Mouse (Mus musculus) intestine, embryonic 16.5 days (tissue): ENCODE data around the gene Ms4a7. TPM values are rescaled to one million over a fixed set of nuclear protein-coding genes. Genes with fewer than 3 reads are reported as not detected.
A peak's percentile ranks its signal among the peaks of the same experiment; 100 is the strongest.
"Not testable (repeated sequence)": the region's sequence is repeated elsewhere in the genome, so short reads cannot be mapped to it uniquely, and the experiment has no call there.

Source experiments
- ATAC-seq: fragments of 200-750 bp; cut with Nextera tagmentation; 2 replicates; pipeline ENCODE4 v1.8.0; 2017; ENCODE audit warnings: moderate TSS enrichment, moderate library complexity
- H3K27ac ChIP-seq: fragments of 300-500 bp; sonication (generic); 2 replicates; pipeline ENCODE4 v1.5.1; 2014; ENCODE audit warnings: mild to moderate bottlenecking, low read length
- H3K27me3 ChIP-seq: fragments of 300-500 bp; sonication (generic); replicated peaks from 2 replicates; pipeline ENCODE4 v1.6.1; 2014; ENCODE audit warnings: low read length, control low read depth, mixed read lengths; ENCODE audit not compliant: control insufficient read depth, insufficient read depth
- H3K36me3 ChIP-seq: fragments of 300-500 bp; sonication (generic); 2 replicates; pipeline ENCODE4 v1.6.1; 2014; ENCODE audit warnings: low read length, control low read depth; ENCODE audit not compliant: control insufficient read depth, insufficient read depth
- H3K4me1 ChIP-seq: fragments of 300-500 bp; sonication (generic); 2 replicates; pipeline ENCODE4 v1.6.1; 2014; ENCODE audit warnings: low read length, control low read depth, mixed read lengths; ENCODE audit not compliant: control insufficient read depth, insufficient read depth
- H3K4me2 ChIP-seq: fragments of 300-500 bp; sonication (generic); 2 replicates; pipeline ENCODE4 v1.6.1; 2014; ENCODE audit warnings: low read depth, low read length, control low read depth
- H3K4me3 ChIP-seq: fragments of 300-500 bp; sonication (generic); 2 replicates; pipeline ENCODE4 v1.5.1; 2014; ENCODE audit warnings: mild to moderate bottlenecking, low read length
- H3K9ac ChIP-seq: fragments of 300-500 bp; sonication (generic); 2 replicates; pipeline ENCODE4 v1.6.1; 2014; ENCODE audit warnings: low read depth, low read length
- H3K9me3 ChIP-seq: fragments of 300-500 bp; sonication (generic); 2 replicates; pipeline ENCODE4 v1.6.1; 2016; ENCODE audit warnings: low read length, control low read depth; ENCODE audit not compliant: control insufficient read depth
- WGBS: fragments of 180-500 bp; shearing (Covaris S2); extraction: QIAGEN DNeasy Blood & Tissue Kit; methylation state at CpG from one replicate; pipeline ENCODE4 v1.1.7; 2014; 5-methylcytosine and 5-hydroxymethylcytosine counted together
- polyA plus RNA-seq: library from polyadenylated mRNA; unstranded; fragments of >200 nt; fragmentation: Nextera tagmentation; extraction: Ambion mirVana; gene quantifications from 2 replicates; pipeline ENCODE4 v1.2.1, GENCODE M21; 2015

Ms4a7 gene
- polyA plus RNA-seq, 1 experiment from 2014 or later = 3.9 TPM

GRCm38 (mm10) chr19:11343992-11344391 lies 8.0 kb upstream of the Ms4a7 start:
- no peak overlapping the region for H3K9ac ChIP-seq
- H3K9me3 ChIP-seq = no peaks in the 10 kb centered on the region
- H3K4me2 ChIP-seq = no peak overlapping the region
- H3K4me3 ChIP-seq = no peak overlapping the region
- no peaks in the 10 kb centered on the region for H3K4me1 ChIP-seq
- H3K27ac ChIP-seq = no peak overlapping the region
- ATAC-seq = no peak
- H3K27me3 ChIP-seq = no peaks in the 10 kb centered on the region
- H3K36me3 ChIP-seq = no peaks in the 10 kb centered on the region

DNA sequence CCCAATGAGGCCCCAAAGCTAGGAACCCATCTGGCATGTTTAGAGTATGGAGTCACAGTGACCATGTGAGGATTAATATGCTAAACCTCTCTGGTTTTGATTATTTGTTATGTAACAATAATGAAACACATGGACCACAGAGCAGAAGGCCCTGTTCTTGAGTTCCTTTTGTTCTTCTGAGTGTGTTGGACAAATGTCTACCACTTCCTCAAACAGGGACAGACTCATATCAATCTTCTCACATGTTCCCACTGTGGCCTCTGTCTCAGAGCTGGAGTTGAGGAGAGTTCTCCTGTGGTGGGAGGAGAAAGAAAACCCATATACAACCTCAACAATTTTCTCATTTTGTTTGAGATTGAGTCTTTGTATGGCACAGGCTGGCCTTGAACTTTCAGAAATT lies 7.2 kb upstream of the Ms4a7 start:
- H3K27ac ChIP-seq = no peak overlapping the region
- no peak overlapping the region for H3K9ac ChIP-seq
- no peak overlapping the region for H3K4me3 ChIP-seq
- no peak overlapping the region for H3K4me2 ChIP-seq
- no peaks in the 10 kb centered on the region for H3K4me1 ChIP-seq
- H3K27me3 ChIP-seq = no peaks in the 10 kb centered on the region
- no peak for ATAC-seq
- no peaks in the 10 kb centered on the region for H3K36me3 ChIP-seq
- no peaks in the 10 kb centered on the region for H3K9me3 ChIP-seq

- Histone ChIP-seq H3K27me3 (no peaks in the 10 kb centered on the region), H3K27ac (no peak overlapping the region), H3K4me1 (no peaks in the 10 kb centered on the region), H3K9ac (no peak overlapping the region), H3K4me2 (no peak overlapping the region), H3K36me3 (no peaks in the 10 kb centered on the region), H3K9me3 (no peaks in the 10 kb centered on the region), H3K4me3 (no peak overlapping the region)
- no peak for ATAC-seq
- WGBS = 89% methylated on average over 1 of the region's 1 CpGs
Observed at GRCm38 (mm10) chr19:11321123-11321522, 14.8 kb downstream of the Ms4a7 start.

DNA sequence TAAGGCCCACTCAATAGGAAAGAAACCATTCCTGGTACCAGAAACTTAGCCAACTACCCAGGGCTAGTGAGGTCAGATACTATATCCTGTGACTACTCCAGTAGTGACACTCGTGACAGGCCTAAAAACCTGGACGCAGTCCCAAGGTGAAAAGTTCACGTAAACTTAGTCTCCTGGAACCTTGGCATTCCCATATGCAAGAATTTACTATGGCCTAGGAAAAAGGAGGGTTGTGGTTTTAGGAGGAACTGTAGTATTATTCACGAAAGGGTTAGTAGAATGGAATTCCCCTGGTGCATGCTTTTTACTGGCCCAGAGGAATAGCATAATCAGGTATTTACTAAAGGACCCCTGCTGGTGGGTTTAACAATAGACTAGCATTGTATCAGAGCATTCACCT lies 19.2 kb downstream of the Ms4a7 start:
- no peak for ATAC-seq
- 79% methylated on average over 4 of the region's 4 CpGs for WGBS
- Histone ChIP-seq H3K27ac (no peak overlapping the region), H3K4me1 (no peaks in the 10 kb centered on the region), H3K4me2 (no peak overlapping the region), H3K36me3 (no peaks in the 10 kb centered on the region), H3K27me3 (no peaks in the 10 kb centered on the region), H3K9ac (no peak overlapping the region), H3K4me3 (no peak overlapping the region), H3K9me3 (no peaks in the 10 kb centered on the region)

DNA sequence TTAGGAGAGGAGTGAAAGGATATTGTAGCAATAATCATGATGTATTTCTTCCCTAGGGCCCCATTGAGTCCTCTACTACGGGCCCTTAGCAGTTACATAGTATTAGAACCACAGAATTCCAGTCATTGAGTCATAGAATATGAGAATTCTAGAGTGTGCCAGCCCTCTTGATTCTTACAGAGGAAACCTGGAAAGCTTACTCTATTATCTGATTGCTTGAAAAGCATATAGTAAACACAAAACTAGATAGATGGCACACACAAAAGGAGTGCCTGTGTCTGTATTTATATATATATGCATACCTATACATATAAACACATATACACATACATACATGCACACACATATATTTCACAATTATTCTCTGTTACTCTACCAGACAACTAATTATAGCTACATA lies 21.6 kb downstream of the Ms4a7 start, which contains the start of gene Ms4a14:
Ms4a14 (minus strand) TSS at position 101 of the 400 bp plus-strand sequence.
- Histone ChIP-seq H3K27ac (no peak within 1 kb of the TSS), H3K36me3 (no peaks in the 10 kb centered on the region), H3K4me2 (no peak within 1 kb of the TSS), H3K27me3 (no peaks in the 10 kb centered on the region), H3K4me1 (no peaks in the 10 kb centered on the region), H3K4me3 (no peak within 1 kb of the TSS), H3K9me3 (no peaks in the 10 kb centered on the region), H3K9ac (no peak within 1 kb of the TSS)
- no peak for ATAC-seq
- WGBS = 68% methylated on average over 1 of the region's 1 CpGs

GRCm38 (mm10) chr19:11308888-11309287 lies 27.1 kb downstream of the Ms4a7 start:
- Histone ChIP-seq H3K4me1 (no peaks in the 10 kb centered on the region), H3K27me3 (no peaks in the 10 kb centered on the region), H3K4me2 (no peak overlapping the region), H3K9ac (no peak overlapping the region), H3K36me3 (no peaks in the 10 kb centered on the region), H3K27ac (no peak overlapping the region), H3K9me3 (no peaks in the 10 kb centered on the region), H3K4me3 (no peak overlapping the region)
- ATAC-seq = no peak

GRCm38 (mm10) chr19:11299529-11299928 lies 36.4 kb downstream of the Ms4a7 start:
- H3K27me3 ChIP-seq, H3K4me1 ChIP-seq, H3K4me3 ChIP-seq, H3K9me3 ChIP-seq, H3K4me2 ChIP-seq, H3K36me3 ChIP-seq, H3K27ac ChIP-seq, ATAC-seq, H3K9ac ChIP-seq: not testable (repeated sequence)
- 61% methylated on average over 4 of the region's 4 CpGs for WGBS

GRCm38 (mm10) chr19:11298939-11299338 lies 37.0 kb downstream of the Ms4a7 start:
- H3K4me1 ChIP-seq = no peaks in the 10 kb centered on the region
- ATAC-seq = no peak
- no peak overlapping the region for H3K27ac ChIP-seq
- no peaks in the 10 kb centered on the region for H3K27me3 ChIP-seq
- H3K9me3 ChIP-seq = no peaks in the 10 kb centered on the region
- 68% methylated on average over 2 of the region's 2 CpGs for WGBS
- H3K4me3 ChIP-seq = no peak overlapping the region
- H3K4me2 ChIP-seq = no peak overlapping the region
- H3K9ac ChIP-seq = no peak overlapping the region
- no peaks in the 10 kb centered on the region for H3K36me3 ChIP-seq

- H3K27ac ChIP-seq, H3K27me3 ChIP-seq, H3K9me3 ChIP-seq, H3K9ac ChIP-seq, H3K4me2 ChIP-seq, ATAC-seq, H3K36me3 ChIP-seq, H3K4me1 ChIP-seq: not testable (repeated sequence)
- 25% methylated on average over 3 of the region's 3 CpGs for WGBS
- H3K4me3 ChIP-seq = peak overlapping the region; percentile 12; the same call in 1 of the 2 replicates
Observed at GRCm38 (mm10) chr19:11293616-11294015, 42.3 kb downstream of the Ms4a7 start.

GRCm38 (mm10) chr19:11292990-11293389 lies 43.0 kb downstream of the Ms4a7 start:
- Histone ChIP-seq H3K4me3 (peak overlapping the region; percentile 40), H3K4me2 (peak overlapping the region; percentile 53), H3K27me3 (no peaks in the 10 kb centered on the region), H3K27ac (peak overlapping the region; percentile 65), H3K9ac (peak overlapping the region; percentile 61; the same call in 1 of the 2 replicates), H3K36me3 (no peaks in the 10 kb centered on the region), H3K9me3 (no peaks in the 10 kb centered on the region), H3K4me1 (no peaks in the 10 kb centered on the region)
- no peak for ATAC-seq
- 5% methylated on average over 12 of the region's 12 CpGs for WGBS
